Mouse (Mus musculus): Measurements from ENCODE around the gene Qk.

DNA sequence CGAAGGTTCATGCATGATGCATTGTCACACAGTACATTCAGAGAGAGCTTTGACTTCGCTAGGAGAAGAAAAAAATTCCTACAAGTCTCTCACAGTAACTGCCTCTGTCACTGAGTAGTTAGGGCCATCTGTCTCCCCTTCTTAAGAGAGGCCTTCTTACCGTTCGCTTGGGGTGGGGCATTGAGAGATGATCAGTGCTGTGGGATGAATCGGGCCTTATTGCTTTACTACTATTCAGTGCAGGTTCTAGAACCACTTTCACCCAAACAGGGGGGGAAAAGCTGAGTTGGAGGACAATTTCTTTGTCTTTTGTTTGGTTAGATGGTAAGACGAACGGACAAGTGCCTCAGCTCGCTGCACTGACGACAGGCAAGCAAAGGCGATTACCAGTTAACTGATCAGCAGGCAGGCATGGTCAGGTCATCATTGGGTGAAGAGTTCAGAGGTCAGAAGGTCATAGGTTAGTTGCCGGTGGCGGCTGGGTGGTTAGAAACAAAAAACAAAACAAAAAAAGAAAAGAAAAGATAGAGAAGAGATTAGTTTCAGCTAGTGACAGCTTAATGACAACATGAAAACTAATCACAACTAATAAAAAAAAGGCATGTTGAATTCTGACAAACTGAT is 110.4 kb downstream of the Qk start:
- TF ChIP-seq CTCF (conservative IDR thresholded peaks at IDR 0.05; ENCODE audit: low read length) (no peak), POU5F1 (IDR thresholded peaks at IDR 0.05; ENCODE audit: borderline replicate concordance, low read length) (no peak), NANOG (IDR thresholded peaks at IDR 0.05; ENCODE audit: borderline replicate concordance, low read length) (no peak)

Measured in E14TG2a.4 (cell line).